Mouse (Mus musculus) skeletal muscle tissue, postnatal 0 days (tissue): Measurements from ENCODE around the gene Aqp3. TPM values are rescaled to one million over a fixed set of nuclear protein-coding genes. Genes with fewer than 3 reads are reported as not detected.

Experiments used
- polyA plus RNA-seq: library from polyadenylated mRNA; unstranded; fragments of >200 nt; fragmentation: Nextera tagmentation; extraction: Ambion mirVana; gene quantifications from 2 replicates; pipeline ENCODE4 v1.2.1, GENCODE M21; 2015

Gene Aqp3
- 0.13 and 4.2 TPM in 2 replicates for polyA plus RNA-seq

DNA sequence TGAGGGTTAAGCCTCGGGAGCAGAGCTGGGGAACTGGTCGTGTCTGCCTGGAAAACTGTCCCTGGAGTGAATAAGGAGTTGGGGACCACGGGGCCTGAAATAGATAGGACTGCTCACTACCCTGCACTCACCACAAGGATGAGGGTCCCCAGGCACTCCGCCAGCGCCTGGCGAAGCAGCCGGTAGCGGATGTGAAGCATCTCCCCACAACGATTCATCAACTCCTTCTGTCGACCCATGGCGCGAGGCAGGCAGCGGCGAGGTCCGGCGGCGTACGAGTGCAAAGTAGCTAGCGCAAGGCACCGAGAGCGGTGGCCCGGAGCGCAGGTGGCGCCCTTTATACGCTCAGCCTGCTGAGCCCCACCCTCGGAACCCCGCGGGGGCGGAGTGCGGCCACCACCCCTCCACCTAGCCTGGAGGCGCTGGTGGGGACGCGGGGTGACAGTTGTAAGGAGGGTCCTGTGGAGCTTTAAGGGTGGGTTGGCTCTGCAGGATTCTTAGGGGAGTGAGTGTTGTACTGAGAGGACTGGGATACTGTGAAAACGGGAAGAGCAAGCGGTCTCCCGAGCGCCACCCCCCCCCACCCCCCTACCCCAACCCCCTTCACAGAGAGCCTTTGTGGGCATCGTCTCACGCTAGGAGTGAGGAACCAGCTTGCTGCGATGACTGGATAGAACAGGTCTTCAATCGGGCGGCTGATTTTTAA is at the start of gene Aqp3:
Gene Aqp3, minus strand, starts transcription at position 313 of the 706 bp plus-strand sequence.

DNA sequence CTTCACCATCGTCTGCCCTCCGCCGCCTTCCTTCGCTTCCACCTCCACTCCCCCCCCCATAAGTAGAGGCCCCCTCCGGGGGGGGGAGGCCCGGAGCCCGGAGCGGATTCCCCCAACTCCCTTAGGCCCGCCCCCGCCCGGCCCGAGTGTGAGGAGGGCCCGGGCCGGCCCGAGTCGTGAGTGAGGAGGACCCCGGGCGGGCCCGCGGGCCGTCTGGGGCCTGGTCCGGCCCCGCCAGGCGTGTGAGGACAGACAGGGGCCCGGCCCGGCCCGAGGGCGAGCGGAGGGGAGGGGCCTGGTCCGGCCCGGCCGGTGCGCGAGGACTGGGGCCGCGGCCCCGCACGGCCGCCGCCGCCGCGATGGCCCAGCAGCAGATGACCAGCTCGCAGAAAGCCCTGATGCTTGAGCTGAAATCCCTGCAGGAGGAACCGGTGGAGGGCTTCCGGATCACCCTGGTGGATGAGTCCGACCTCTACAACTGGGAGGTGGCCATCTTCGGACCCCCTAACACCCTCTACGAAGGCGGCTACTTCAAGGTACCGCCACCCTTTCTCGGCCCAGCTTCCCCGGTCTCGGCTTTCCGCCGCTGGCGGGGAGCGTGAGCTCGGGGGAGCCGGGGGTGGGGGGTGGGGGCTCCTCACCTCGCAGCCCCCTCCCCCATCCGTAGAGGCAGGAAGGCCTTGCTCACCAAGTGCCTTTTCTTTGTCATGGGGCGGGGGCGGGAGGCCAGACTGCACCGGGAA is 37.9 kb upstream of the Aqp3 start, which contains the start of gene Ube2r2:
Gene Ube2r2, plus strand, starts transcription at position 33 of the 743 bp plus-strand sequence.

GRCm38 (mm10) chr4:41124180-41124951 is 26.4 kb upstream of the Aqp3 start, which contains the start of gene Nol6:
Gene Nol6 (minus strand): TSS chr4:41124455.

GRCm38 (mm10) chr4:41047524-41048271 is 50.3 kb downstream of the Aqp3 start, which contains the start of gene Aqp7:
Gene Aqp7 (minus strand): TSS chr4:41048139.

Other genes starting within 250 kb of the Aqp3 start
- 47.1 and 49.8 TPM in 2 replicates for gene B4galt1, start 244.2 kb downstream of the Aqp3 start, polyA plus RNA-seq
- gene Spink4, start 178.1 kb downstream of the Aqp3 start, polyA plus RNA-seq = not detected in 2 replicates
- gene Bag1, start 149.9 kb downstream of the Aqp3 start, polyA plus RNA-seq = 224 and 294 TPM in 2 replicates
- 64.2 and 76.5 TPM in 2 replicates for gene Chmp5, start 149.8 kb downstream of the Aqp3 start, polyA plus RNA-seq
- 29.7 and 31.7 TPM in 2 replicates for gene Nfx1, start 127.3 kb downstream of the Aqp3 start, polyA plus RNA-seq
- 14.0 and 19.5 TPM in 2 replicates for gene Aqp7, start 50.0 kb downstream of the Aqp3 start, polyA plus RNA-seq
- gene Nol6, start 26.3 kb upstream of the Aqp3 start, polyA plus RNA-seq = 9.2 and 10.2 TPM in 2 replicates
- gene Ube2r2, start 37.6 kb upstream of the Aqp3 start, polyA plus RNA-seq = 36.7 and 40.0 TPM in 2 replicates
- gene Ubap2, start 177.0 kb upstream of the Aqp3 start, polyA plus RNA-seq = 44.9 and 49.9 TPM in 2 replicates
- 31.7 and 32.0 TPM in 2 replicates for gene Dcaf12, start 216.7 kb upstream of the Aqp3 start, polyA plus RNA-seq